Mouse (Mus musculus): Measurements from ENCODE around the gene Ap1m2. TPM values are rescaled to one million over a fixed set of nuclear protein-coding genes. Genes with fewer than 3 reads are reported as not detected.
"Not testable (repeated sequence)": the region's sequence is repeated elsewhere in the genome, so short reads cannot be mapped to it uniquely, and the experiment has no call there.

Gene Ap1m2
- polyA plus RNA-seq, 1 experiment from 2014 or later = 2.1 TPM

GRCm38 (mm10) chr9:21272391-21272790 is 39.7 kb downstream of the Ap1m2 start:
- Histone ChIP-seq H3K9me3 (no peaks in the 10 kb centered on the region), H3K9ac (no peak overlapping the region), H3K36me3 (peaks cover 98% of the 10 kb centered on the region), H3K4me1 (peaks cover 29% of the 10 kb centered on the region), H3K27me3 (replicated peaks) (no peaks in the 10 kb centered on the region), H3K4me2 (no peak overlapping the region), H3K27ac (replicated peaks) (no peak overlapping the region), H3K4me3 (no peak overlapping the region)
- 89% methylated on average over 9 of the region's 9 CpGs for WGBS
- no peak for ATAC-seq (ENCODE audit: extremely low read depth, insufficient number of reproducible peaks, low FRiP score, low TSS enrichment)

- WGBS = 76% methylated on average over 5 of the region's 5 CpGs
- H3K27ac ChIP-seq (replicated peaks); H3K9me3 ChIP-seq; H3K9ac ChIP-seq; ATAC-seq (ENCODE audit: extremely low read depth, insufficient number of reproducible peaks, low FRiP score, low TSS enrichment); H3K4me2 ChIP-seq; H3K4me3 ChIP-seq; H3K27me3 ChIP-seq (replicated peaks): not testable (repeated sequence)
- Histone ChIP-seq H3K4me1 (peaks cover 42% of the 10 kb centered on the region), H3K36me3 (peaks cover 79% of the 10 kb centered on the region)
Measured at GRCm38 (mm10) chr9:21269590-21269989, 42.5 kb downstream of the Ap1m2 start.

GRCm38 (mm10) chr9:21268305-21268704 is 43.8 kb downstream of the Ap1m2 start:
- Histone ChIP-seq H3K36me3 (peaks cover 67% of the 10 kb centered on the region), H3K27ac (replicated peaks) (no peak overlapping the region), H3K9me3 (no peaks in the 10 kb centered on the region), H3K9ac (no peak overlapping the region), H3K4me2 (no peak overlapping the region), H3K4me3 (no peak overlapping the region), H3K4me1 (peaks cover 33% of the 10 kb centered on the region), H3K27me3 (replicated peaks) (no peaks in the 10 kb centered on the region)
- ATAC-seq (ENCODE audit: extremely low read depth, insufficient number of reproducible peaks, low FRiP score, low TSS enrichment) = no peak
- WGBS = 92% methylated on average over 16 of the region's 16 CpGs

GRCm38 (mm10) chr9:21266889-21267288 is 45.2 kb downstream of the Ap1m2 start:
- H3K4me3 ChIP-seq = peak overlapping the region; percentile 79
- no peaks in the 10 kb centered on the region for H3K27me3 ChIP-seq (replicated peaks)
- WGBS = 77% methylated on average over 5 of the region's 5 CpGs
- peaks cover 52% of the 10 kb centered on the region for H3K36me3 ChIP-seq
- H3K27ac ChIP-seq (replicated peaks) = no peak overlapping the region
- ATAC-seq (ENCODE audit: extremely low read depth, insufficient number of reproducible peaks, low FRiP score, low TSS enrichment) = no peak
- peak overlapping the region; percentile 84 for H3K4me2 ChIP-seq
- H3K4me1 ChIP-seq = peaks cover 31% of the 10 kb centered on the region
- peak overlapping the region; percentile 91 for H3K9ac ChIP-seq
- no peaks in the 10 kb centered on the region for H3K9me3 ChIP-seq

GRCm38 (mm10) chr9:21265611-21266010 is 46.5 kb downstream of the Ap1m2 start:
- peaks cover 31% of the 10 kb centered on the region for H3K4me1 ChIP-seq
- peak overlapping the region; percentile 79 for H3K4me3 ChIP-seq
- H3K27ac ChIP-seq (replicated peaks) = peak overlapping the region; percentile 76
- H3K27me3 ChIP-seq (replicated peaks) = no peaks in the 10 kb centered on the region
- peak overlapping the region; percentile 84 for H3K4me2 ChIP-seq
- ATAC-seq (ENCODE audit: extremely low read depth, insufficient number of reproducible peaks, low FRiP score, low TSS enrichment) = peak; percentile 10; the same call in 1 of the 2 replicates
- H3K9ac ChIP-seq = peak overlapping the region; percentile 91
- H3K36me3 ChIP-seq = peaks cover 40% of the 10 kb centered on the region
- no peaks in the 10 kb centered on the region for H3K9me3 ChIP-seq
- WGBS = 4% methylated on average over 11 of the region's 11 CpGs

GRCm38 (mm10) chr9:21265000-21265561 is 47.1 kb downstream of the Ap1m2 start, which contains the start of gene Atg4d:
Gene Atg4d (plus strand): TSS chr9:21265293.
- Histone ChIP-seq H3K27me3 (replicated peaks) (no peaks in the 10 kb centered on the region), H3K4me2 (peak within 1 kb of the TSS; percentile 84), H3K27ac (replicated peaks) (peak within 1 kb of the TSS; percentile 83), H3K4me3 (peak within 1 kb of the TSS; percentile 79), H3K4me1 (peaks cover 31% of the 10 kb centered on the region), H3K36me3 (peaks cover 34% of the 10 kb centered on the region), H3K9ac (peak within 1 kb of the TSS; percentile 91), H3K9me3 (no peaks in the 10 kb centered on the region)
- ATAC-seq (ENCODE audit: extremely low read depth, insufficient number of reproducible peaks, low FRiP score, low TSS enrichment) = peak; percentile 99
- WGBS = under 1% methylated on average over 49 of the region's 49 CpGs

- Histone ChIP-seq H3K27ac (replicated peaks) (peak overlapping the region; percentile 83), H3K27me3 (replicated peaks) (no peaks in the 10 kb centered on the region), H3K4me1 (peaks cover 31% of the 10 kb centered on the region), H3K4me3 (peak overlapping the region; percentile 79), H3K9me3 (no peaks in the 10 kb centered on the region), H3K4me2 (peak overlapping the region; percentile 84), H3K9ac (peak overlapping the region; percentile 79), H3K36me3 (peaks cover 28% of the 10 kb centered on the region)
- peak; percentile 5; the same call in 1 of the 2 replicates for ATAC-seq (ENCODE audit: extremely low read depth, insufficient number of reproducible peaks, low FRiP score, low TSS enrichment)
- WGBS = 12% methylated on average over 17 of the region's 17 CpGs
Measured at GRCm38 (mm10) chr9:21264272-21264999, 47.7 kb downstream of the Ap1m2 start.

GRCm38 (mm10) chr9:21261831-21262230 is 50.3 kb downstream of the Ap1m2 start:
- no peak for ATAC-seq (ENCODE audit: extremely low read depth, insufficient number of reproducible peaks, low FRiP score, low TSS enrichment)
- no peak overlapping the region for H3K4me2 ChIP-seq

GRCm38 (mm10) chr9:21260491-21261040 is 51.6 kb downstream of the Ap1m2 start:
- H3K4me2 ChIP-seq = no peak overlapping the region
- no peak overlapping the region for H3K9ac ChIP-seq
- no peak for ATAC-seq (ENCODE audit: extremely low read depth, insufficient number of reproducible peaks, low FRiP score, low TSS enrichment)
- H3K4me1 ChIP-seq = peaks cover 7% of the 10 kb centered on the region
- no peaks in the 10 kb centered on the region for H3K27me3 ChIP-seq (replicated peaks)
- no peak overlapping the region for H3K27ac ChIP-seq (replicated peaks)
- no peaks in the 10 kb centered on the region for H3K9me3 ChIP-seq
- 75% methylated on average over 6 of the region's 6 CpGs for WGBS
- H3K4me3 ChIP-seq = no peak overlapping the region
- no peaks in the 10 kb centered on the region for H3K36me3 ChIP-seq

More at GRCm38 (mm10) chr9:21261831-21262230, 50.3 kb downstream of the Ap1m2 start:
- Histone ChIP-seq H3K4me1 (peaks cover 19% of the 10 kb centered on the region), H3K36me3 (peaks cover 4% of the 10 kb centered on the region), H3K27me3 (replicated peaks) (no peaks in the 10 kb centered on the region), H3K27ac (replicated peaks) (no peak overlapping the region), H3K9ac (no peak overlapping the region), H3K9me3 (no peaks in the 10 kb centered on the region), H3K4me3 (no peak overlapping the region)
- 67% methylated on average over 2 of the region's 2 CpGs for WGBS

GRCm38 (mm10) chr9:21256349-21256748 is 55.8 kb downstream of the Ap1m2 start:
- H3K4me1 ChIP-seq; H3K9ac ChIP-seq; H3K4me2 ChIP-seq; H3K9me3 ChIP-seq; H3K36me3 ChIP-seq; ATAC-seq (ENCODE audit: extremely low read depth, insufficient number of reproducible peaks, low FRiP score, low TSS enrichment); H3K27ac ChIP-seq (replicated peaks); H3K4me3 ChIP-seq: not testable (repeated sequence)
- 72% methylated on average over 4 of the region's 4 CpGs for WGBS
- peaks cover 20% of the 10 kb centered on the region for H3K27me3 ChIP-seq (replicated peaks)

GRCm38 (mm10) chr9:21254690-21255089 is 57.4 kb downstream of the Ap1m2 start:
- Histone ChIP-seq H3K27me3 (replicated peaks) (peaks cover 37% of the 10 kb centered on the region), H3K9ac (no peak overlapping the region), H3K9me3 (no peaks in the 10 kb centered on the region), H3K4me3 (no peak overlapping the region), H3K36me3 (no peaks in the 10 kb centered on the region), H3K4me1 (peaks cover 7% of the 10 kb centered on the region; the same call in 1 of the 2 replicates), H3K4me2 (no peak overlapping the region), H3K27ac (replicated peaks) (no peak overlapping the region)
- ATAC-seq (ENCODE audit: extremely low read depth, insufficient number of reproducible peaks, low FRiP score, low TSS enrichment) = no peak
